Mouse (Mus musculus) limb, embryonic 14.5 days (tissue): ENCODE measurements around the gene Gosr2. TPM values are rescaled to one million over a fixed set of nuclear protein-coding genes. Genes with fewer than 3 reads are reported as not detected.
A peak's percentile ranks its signal among the peaks of the same experiment; 100 is the strongest.

ENCODE experiments used
- ATAC-seq: fragments of 200-750 bp; cut with Nextera tagmentation; 2 replicates; pipeline ENCODE4 v1.8.0; 2017; ENCODE audit warnings: low read depth, moderate number of reproducible peaks, moderate TSS enrichment; ENCODE audit not compliant: low FRiP score
- DNase-seq: peaks from one replicate; pipeline ENCODE4 v3.0.0-alpha.2; 2015; ENCODE audit warnings: low spot score
- H3K27ac ChIP-seq: fragments of 300-500 bp; sonication (generic); replicated peaks from 2 replicates; pipeline ENCODE4 v1.5.1; 2014; ENCODE audit warnings: low read depth, mild to moderate bottlenecking, low read length, moderate library complexity, mixed read lengths
- H3K27me3 ChIP-seq: fragments of 300-500 bp; sonication (generic); 2 replicates; pipeline ENCODE4 v1.6.1; 2014; ENCODE audit warnings: low read length, mixed read lengths; ENCODE audit not compliant: control insufficient read depth, insufficient read depth
- H3K36me3 ChIP-seq: fragments of 300-500 bp; sonication (generic); 2 replicates; pipeline ENCODE4 v1.6.1; 2014; ENCODE audit warnings: mild to moderate bottlenecking, low read length, moderate library complexity, mixed read lengths; ENCODE audit not compliant: control insufficient read depth, insufficient read depth
- H3K4me1 ChIP-seq: fragments of 300-500 bp; sonication (generic); 2 replicates; pipeline ENCODE4 v1.6.1; 2014; ENCODE audit warnings: antibody characterized with exemption, low read length, mixed read lengths; ENCODE audit not compliant: control insufficient read depth, insufficient read depth
- H3K4me2 ChIP-seq: fragments of 300-500 bp; sonication (generic); replicated peaks from 2 replicates; pipeline ENCODE4 v1.6.1; 2014; ENCODE audit warnings: low read depth, mild to moderate bottlenecking, low read length, moderate library complexity; ENCODE audit not compliant: severe bottlenecking
- H3K4me3 ChIP-seq: fragments of 300-500 bp; sonication (generic); replicated peaks from 2 replicates; pipeline ENCODE4 v1.5.1; 2014; ENCODE audit warnings: low read length
- H3K9ac ChIP-seq: fragments of 300-500 bp; sonication (generic); 2 replicates; pipeline ENCODE4 v1.6.1; 2014; ENCODE audit warnings: mild to moderate bottlenecking, low read depth, low read length, moderate library complexity; ENCODE audit not compliant: severe bottlenecking
- H3K9me3 ChIP-seq: fragments of 300-500 bp; sonication (generic); 2 replicates; pipeline ENCODE4 v1.6.1; 2016; ENCODE audit warnings: low read length; ENCODE audit not compliant: control insufficient read depth
- POLR2A ChIP-seq: fragments of 200-500 bp; IDR thresholded peaks from 2 replicates; pipeline ENCODE4 v1.8.0; 2012; ENCODE audit warnings: inconsistent platforms, mild to moderate bottlenecking, moderate library complexity, borderline replicate concordance; ENCODE audit not compliant: insufficient read depth, insufficient read length; ENCODE audit errors: extremely low read depth
- WGBS: fragments of 180-500 bp; shearing (Covaris S2); extraction: QIAGEN DNeasy Blood & Tissue Kit; methylation state at CpG from one replicate; pipeline ENCODE4 v1.1.7; 2014; 5-methylcytosine and 5-hydroxymethylcytosine counted together
- polyA plus RNA-seq, 2 experiments: library from polyadenylated mRNA; depleted of rRNA in 1 of 2; stranded (reverse) in 1 of 2; unstranded in 1 of 2; fragments of >200 nt; fragmentation: Nextera tagmentation in 1 of 2; extraction: Ambion mirVana in 1 of 2; gene quantifications; 2 replicates each; pipeline versions ENCODE4 v1.2.1 to v1.2.3; 2012 to 2014

Gene Gosr2
- polyA plus RNA-seq, 2 experiments: 104 to 106 TPM

DNA sequence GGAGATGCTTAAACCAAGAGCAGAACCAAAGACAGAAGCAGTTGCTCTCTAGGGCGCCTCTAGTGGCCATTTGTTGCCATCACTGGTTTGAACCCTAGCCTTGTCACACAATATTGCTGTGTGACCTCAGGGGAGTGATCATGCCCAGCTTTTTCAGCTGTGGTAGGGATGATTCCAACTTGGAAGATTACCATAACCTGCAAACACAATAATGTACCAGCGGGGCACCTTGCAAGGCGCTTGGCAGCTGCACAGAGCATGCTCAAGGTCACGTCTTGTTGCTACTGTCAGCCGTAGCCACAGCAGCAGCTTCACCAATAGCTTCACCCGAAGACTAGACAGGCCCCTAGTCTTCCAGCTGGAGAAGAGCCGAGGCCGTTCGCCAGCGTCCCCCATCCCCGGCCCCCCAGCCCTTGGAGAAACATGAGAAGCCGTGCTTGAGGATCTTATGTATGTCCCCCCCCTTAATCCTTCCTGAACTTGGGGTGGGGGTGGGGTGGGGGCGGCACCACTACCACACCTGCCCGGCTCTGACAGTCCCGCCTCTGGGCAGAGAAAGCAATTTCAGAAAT is 23.9 kb upstream of the Gosr2 start:
- DNase-seq (peak; percentile 64), ATAC-seq (peak; percentile 30; the same call in 1 of the 2 replicates)

DNA sequence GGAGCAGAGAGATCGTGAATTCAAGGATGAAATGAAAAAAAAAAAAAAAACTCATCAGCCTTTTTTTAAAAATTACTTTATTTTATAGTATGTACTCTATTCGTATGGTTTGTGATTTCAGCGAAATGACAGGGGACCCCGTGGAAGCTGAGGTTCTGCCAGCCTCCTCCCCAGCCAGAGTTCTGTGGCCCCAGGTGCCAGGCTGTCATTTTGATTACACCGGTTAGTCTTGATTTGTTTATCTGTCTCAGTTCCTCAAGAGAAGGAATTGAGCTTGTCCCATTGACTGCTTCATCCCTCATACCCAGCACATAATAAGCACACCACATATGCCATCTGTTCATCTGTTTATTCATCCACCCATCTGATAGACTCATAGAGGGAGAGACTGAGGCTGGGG is 21.7 kb upstream of the Gosr2 start:
- H3K9ac ChIP-seq: no peak overlapping the region
- no peak overlapping the region for H3K27ac ChIP-seq
- 79% methylated on average over 5 of the region's 5 CpGs for WGBS
- no peak overlapping the region for H3K4me2 ChIP-seq
- 0 out of 2 replicates have a peak, but pooled peaks cover 4% of the 10 kb centered on the region for H3K4me1 ChIP-seq
- ATAC-seq (no peak), DNase-seq (no peak)
- no peak for TF ChIP-seq POLR2A
- no peaks in the 10 kb centered on the region for H3K9me3 ChIP-seq
- no peak overlapping the region for H3K4me3 ChIP-seq
- no peaks in the 10 kb centered on the region for H3K27me3 ChIP-seq
- no peaks in the 10 kb centered on the region for H3K36me3 ChIP-seq

More for the DNA sequence above, 23.9 kb upstream of the Gosr2 start:
- Histone ChIP-seq H3K4me3 (0 out of 2 replicates have a peak overlapping the region, but pooled peaks have one; percentile 5), H3K36me3 (no peaks in the 10 kb centered on the region), H3K9me3 (no peaks in the 10 kb centered on the region), H3K27me3 (no peaks in the 10 kb centered on the region), H3K9ac (no peak overlapping the region), H3K4me1 (0 out of 2 replicates have a peak, but pooled peaks cover 4% of the 10 kb centered on the region), H3K27ac (no peak overlapping the region), H3K4me2 (peak overlapping the region; percentile 34)
- 17% methylated on average over 13 of the region's 15 CpGs for WGBS
- TF ChIP-seq POLR2A: no peak

DNA sequence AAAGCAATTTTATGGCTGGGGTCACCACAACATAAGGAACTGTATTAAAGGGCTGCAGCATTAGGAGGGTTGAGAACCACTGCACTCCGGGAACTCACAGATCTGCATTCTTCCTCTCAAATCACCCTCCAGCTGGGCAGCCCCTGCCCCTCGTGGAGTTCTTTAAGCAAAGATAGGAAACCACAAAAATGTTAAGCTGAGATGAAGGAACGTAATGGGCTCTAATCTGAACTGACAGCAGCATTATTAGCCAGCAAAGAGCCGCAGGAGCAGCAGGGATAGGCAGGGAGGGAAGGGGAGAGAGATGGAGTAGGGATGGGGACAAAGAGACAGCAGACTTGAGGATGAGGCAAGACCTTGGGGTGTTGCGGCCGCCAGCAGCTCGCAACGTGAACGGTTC is 19.3 kb upstream of the Gosr2 start:
- no peaks in the 10 kb centered on the region for H3K36me3 ChIP-seq
- H3K27me3 ChIP-seq: no peaks in the 10 kb centered on the region
- H3K4me3 ChIP-seq: no peak overlapping the region
- DNase-seq (no peak), ATAC-seq (no peak)
- no peak for TF ChIP-seq POLR2A
- no peak overlapping the region for H3K27ac ChIP-seq
- 57% methylated on average over 9 of the region's 9 CpGs for WGBS
- H3K4me1 ChIP-seq: 0 out of 2 replicates have a peak, but pooled peaks cover 4% of the 10 kb centered on the region
- H3K4me2 ChIP-seq: no peak overlapping the region
- no peak overlapping the region for H3K9ac ChIP-seq
- no peaks in the 10 kb centered on the region for H3K9me3 ChIP-seq

DNA sequence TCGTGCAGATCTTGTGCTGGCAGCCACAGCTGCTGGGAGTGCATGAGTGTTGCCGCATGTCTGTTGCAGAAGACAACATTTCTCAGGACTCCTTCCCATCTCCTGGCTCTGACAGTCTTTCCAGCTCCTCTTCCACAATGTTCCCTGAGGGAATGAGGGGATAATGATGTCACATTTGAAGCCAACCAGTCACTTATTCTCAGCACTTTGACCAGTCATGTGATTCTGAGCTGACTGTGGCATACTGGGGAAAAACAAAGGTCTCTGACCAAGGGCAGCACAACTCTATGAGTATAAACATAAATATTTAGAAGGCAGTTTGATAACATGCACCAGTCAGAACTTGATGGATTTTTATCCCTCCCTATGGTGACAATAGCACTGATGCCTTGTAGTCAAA is 16.4 kb upstream of the Gosr2 start:
- Histone ChIP-seq H3K36me3 (no peaks in the 10 kb centered on the region), H3K27me3 (no peaks in the 10 kb centered on the region), H3K4me3 (no peak overlapping the region), H3K9me3 (no peaks in the 10 kb centered on the region), H3K4me1 (no peaks in the 10 kb centered on the region), H3K9ac (no peak overlapping the region), H3K27ac (no peak overlapping the region), H3K4me2 (no peak overlapping the region)
- no peak for TF ChIP-seq POLR2A
- DNase-seq: no peak
- 84% methylated on average over 2 of the region's 2 CpGs for WGBS
- no peak for ATAC-seq

DNA sequence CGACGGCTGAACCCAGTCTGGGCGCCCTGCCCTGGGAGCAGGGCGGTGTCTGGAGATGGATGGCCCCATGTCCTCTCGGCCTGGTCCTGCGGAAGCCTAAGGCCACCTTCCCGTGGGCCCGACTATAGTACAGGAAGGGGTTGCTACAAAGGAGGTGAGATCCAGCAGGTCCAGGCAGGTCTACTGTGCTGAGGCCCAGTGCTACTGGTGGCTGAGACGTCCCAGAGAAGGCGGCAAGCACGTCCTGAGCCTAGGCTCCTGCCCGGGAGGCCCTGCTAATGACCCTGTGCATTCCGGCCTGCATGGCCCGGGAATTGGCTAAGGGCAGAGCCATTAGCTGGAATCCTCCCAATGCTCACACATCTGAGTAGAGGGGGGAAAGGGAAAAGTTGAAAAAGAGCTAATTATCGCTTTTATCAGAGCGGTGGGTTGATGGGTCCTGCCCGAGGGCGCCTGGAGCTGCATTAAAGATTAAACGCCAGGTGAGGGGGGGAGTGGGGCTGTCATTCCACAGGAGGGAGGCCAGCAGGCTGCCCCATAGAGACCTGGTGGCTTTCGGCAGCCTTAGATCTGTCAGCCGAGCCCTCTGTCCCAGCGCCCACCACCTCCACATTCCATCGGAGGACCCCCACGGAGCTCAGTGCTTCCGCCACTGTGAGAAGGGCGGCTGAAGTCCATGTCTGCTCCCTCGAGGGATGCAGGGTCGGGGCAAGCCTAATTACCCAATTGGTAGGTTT is 14.3 kb upstream of the Gosr2 start:
- DNase-seq (no peak), ATAC-seq (no peak)
- Histone ChIP-seq H3K36me3 (no peaks in the 10 kb centered on the region), H3K9me3 (no peaks in the 10 kb centered on the region), H3K4me3 (no peak overlapping the region), H3K4me1 (no peaks in the 10 kb centered on the region), H3K27me3 (no peaks in the 10 kb centered on the region), H3K4me2 (no peak overlapping the region), H3K27ac (no peak overlapping the region), H3K9ac (no peak overlapping the region)
- WGBS: 34% methylated on average over 28 of the region's 28 CpGs
- TF ChIP-seq POLR2A: no peak
